Mouse (Mus musculus): ENCODE measurements around the gene Cops8.

The Cops8 gene

DNA sequence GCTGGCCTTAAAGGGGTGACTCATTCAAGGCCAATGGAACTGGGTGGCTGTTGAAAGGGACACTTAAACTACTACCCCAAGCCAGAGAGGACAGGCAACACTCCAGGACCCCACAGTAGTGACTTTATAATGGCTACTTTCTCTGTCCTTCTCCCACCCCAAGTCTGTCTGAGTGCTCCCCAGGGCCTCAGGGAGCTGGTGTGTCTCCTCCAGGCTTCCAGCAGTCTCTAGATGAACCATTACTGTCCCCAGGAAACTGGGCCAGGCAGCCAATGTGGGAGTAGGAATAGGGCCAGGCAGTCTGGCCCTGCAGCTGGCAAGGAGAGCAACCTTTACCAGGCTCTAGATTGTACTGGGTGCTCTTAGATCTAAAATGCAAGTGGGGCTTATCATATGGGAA, 49.0 kb downstream of the Cops8 start:
- no peak for DNase-seq (ENCODE audit: low spot score)

DNA sequence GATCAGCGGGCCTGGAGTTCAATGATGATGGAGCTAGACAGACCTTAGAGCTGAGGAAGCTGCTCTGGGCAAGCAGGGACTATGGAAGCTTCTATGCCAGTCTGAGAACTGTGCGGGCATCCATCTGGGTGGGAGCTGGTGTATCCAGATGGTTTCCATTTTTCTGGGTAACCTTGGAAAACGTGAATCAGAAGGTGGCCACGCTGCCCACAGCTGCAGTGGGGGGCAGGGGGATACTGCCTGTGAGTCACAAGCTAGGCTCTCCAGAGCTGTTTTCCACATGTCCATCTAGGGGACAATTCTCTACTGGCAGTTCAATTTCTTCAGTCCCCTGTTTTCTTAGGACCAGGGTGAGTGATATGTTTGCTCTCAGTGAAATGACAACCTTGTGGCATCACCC, 49.8 kb downstream of the Cops8 start:
- DNase-seq (ENCODE audit: low spot score), result no peak

DNA sequence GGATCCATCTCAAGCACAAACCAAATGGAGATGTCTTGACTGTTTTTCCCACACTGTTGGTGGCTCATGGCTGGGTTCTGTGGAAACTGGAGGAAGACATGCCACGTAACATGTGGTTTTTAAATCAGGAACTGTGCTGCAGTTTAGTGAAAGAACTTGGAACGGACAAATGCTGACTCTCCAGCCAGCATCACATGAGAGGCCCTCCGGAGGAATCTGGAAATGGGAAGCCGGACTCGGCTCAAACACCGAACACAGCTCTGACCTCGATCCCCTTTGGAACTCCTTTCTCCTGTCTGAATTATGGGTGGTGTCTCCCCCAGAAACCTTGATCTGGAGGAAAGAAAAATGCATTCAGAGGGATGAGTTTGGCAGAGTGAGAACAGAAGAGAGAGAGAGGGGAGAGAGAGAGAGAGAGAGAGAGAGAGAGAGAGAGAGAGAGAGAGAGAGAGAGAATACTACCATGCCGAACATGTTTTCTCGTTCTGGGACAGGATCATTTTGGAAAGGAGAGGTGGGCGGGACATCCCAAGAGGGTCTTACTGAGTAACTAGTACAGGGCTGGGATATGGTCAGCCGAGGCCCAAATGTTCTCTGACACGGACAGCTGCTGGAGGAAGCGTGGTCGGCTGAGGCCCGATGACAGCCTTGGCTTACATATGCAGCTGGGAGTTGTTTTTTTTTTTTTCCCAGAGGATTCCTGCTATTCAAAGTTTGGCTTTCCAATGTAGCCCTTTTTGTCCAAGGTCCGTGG, 53.9 kb downstream of the Cops8 start:
- DNase-seq (ENCODE audit: low spot score), result no peak

DNA sequence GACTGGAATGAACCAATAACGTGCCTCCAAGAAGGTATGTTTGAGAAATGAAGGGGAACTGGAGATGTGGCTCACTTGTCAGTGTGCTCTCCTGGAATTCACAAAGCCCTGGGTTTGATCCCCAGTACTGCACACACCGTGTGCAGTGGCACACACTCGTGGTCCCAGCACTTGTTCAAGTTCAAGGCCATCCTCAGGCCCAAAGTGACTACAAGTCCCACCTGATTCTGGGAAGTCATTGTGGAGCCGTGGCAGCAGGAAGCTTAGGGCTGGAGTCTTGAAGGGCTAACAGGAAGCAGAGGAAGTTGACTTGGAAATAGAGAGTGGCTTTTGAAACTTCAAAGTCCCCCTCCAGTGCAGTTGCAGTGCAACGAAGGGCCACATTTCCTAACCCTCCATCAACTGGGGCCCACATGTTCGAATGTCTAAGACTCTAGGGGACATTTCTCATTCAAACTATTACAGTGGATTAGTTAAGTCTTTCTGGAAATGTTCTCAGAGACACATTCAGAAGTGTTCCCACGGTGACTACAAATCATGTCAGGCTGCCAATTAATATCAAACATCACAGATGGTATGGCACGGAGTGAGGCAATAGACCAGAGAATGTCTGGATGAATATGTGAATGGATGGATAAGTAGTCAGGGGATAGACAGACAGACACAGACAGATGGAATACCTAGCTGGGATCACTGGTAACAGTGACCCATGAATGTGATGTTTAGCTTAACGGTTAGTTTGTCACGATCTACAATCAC, 54.7 kb downstream of the Cops8 start:
- no peak for DNase-seq (ENCODE audit: low spot score)

DNA sequence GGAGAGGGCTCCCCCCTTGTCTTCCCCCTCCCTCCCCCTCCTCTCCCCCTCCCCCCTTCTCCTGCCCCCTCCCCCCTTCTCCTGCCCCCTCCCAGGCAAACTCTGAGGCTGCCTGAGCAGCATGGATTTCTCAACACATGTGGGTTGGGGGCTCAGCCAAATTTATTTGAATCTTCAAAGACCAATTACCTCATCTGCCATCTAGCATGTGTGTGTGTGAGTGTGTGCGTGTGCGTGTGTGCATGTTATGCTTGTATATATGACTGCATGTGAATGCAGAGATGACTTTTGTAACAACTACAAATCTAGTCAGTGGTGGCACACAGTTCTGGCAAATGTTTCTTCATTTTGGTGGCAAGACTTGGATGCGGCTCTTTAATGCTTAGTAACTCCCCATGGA, 55.8 kb downstream of the Cops8 start:
- no peak for DNase-seq (ENCODE audit: low spot score)

DNA sequence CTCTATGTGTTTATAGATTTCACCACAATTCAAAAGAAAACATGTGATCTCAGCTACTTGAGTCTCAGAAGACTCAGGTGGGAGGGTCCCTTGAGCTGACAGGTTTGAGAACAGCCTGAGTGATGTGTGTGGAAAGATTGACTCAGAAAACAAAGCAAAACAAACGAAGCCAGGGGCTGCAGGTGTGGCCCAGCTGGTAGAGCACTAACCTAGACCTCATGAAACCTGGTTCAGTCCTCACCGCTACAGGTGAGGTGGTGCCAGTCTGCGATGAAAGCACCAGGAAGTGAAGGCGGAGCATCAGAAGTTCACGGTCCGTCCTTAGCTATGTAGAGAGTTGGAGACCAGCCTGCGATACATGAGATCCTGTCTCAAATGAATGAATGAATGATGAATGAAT, 57.4 kb downstream of the Cops8 start:
- DNase-seq (ENCODE audit: low spot score), result no peak

DNA sequence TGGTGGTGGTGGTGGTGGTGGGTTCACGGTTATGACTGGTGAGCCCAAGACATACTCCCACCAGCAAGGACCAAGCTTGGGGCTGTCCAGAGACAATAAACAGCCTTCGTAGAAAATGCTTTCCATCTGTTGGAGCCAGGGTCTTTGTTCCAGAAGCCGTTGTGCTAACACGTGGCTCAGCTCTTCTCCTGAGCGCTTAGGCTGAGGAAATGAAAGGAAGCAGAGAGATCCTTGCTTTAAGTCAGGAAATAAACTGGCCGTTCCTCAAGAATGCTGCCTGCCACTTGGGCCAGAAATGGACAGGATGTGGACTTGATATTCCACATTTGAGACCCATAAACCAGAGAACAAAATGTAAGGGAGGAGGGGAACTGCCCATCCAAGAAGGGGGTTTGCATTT, 59.7 kb downstream of the Cops8 start:
- no peak for DNase-seq (ENCODE audit: low spot score)

Data from urinary bladder, postnatal 25 days (tissue).